Mouse (Mus musculus) testis, adult 2 months (tissue): ENCODE data around the gene Efcc1.

Experiments used
- CTCF ChIP-seq: fragments of 200-500 bp; IDR thresholded peaks from 2 replicates; pipeline ENCODE4 v1.5.1; 2012; ENCODE audit warnings: low read depth, mild to moderate bottlenecking, inconsistent platforms, low read length, moderate library complexity; ENCODE audit not compliant: control insufficient read depth, insufficient read depth, insufficient replicate concordance
- POLR2A ChIP-seq: fragments of 200-500 bp; IDR thresholded peaks from 2 replicates; pipeline ENCODE4 v1.6.1; 2012; ENCODE audit warnings: low read depth, mild to moderate bottlenecking, inconsistent platforms, low read length, moderate library complexity; ENCODE audit not compliant: control insufficient read depth

DNA sequence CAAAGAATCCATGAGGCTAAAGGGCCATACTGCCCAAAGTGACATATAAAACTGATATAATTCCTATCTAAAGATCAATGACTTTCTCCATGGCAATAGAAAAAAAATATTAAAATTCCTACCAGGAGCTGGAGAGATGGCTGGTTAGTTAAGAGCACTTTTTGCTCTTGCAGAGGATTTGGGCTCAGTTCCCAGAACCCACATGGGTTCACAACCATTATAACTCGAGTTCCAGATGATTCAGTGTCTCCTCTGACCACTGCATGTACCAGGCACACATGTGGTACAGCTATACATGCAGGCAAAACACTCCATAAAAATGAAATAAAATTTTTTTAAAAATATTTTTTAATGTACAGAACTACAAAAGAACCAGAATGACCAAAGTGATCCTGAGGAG is 43.8 kb downstream of the Efcc1 start:
- TF ChIP-seq CTCF (no peak), POLR2A (no peak)
